Mouse (Mus musculus): ENCODE measurements around the gene Pam.
A peak's percentile ranks its signal among the peaks of the same experiment; 100 is the strongest.
"Not testable (repeated sequence)": the region's sequence is repeated elsewhere in the genome, so short reads cannot be mapped to it uniquely, and the experiment has no call there.

The Pam gene

DNA sequence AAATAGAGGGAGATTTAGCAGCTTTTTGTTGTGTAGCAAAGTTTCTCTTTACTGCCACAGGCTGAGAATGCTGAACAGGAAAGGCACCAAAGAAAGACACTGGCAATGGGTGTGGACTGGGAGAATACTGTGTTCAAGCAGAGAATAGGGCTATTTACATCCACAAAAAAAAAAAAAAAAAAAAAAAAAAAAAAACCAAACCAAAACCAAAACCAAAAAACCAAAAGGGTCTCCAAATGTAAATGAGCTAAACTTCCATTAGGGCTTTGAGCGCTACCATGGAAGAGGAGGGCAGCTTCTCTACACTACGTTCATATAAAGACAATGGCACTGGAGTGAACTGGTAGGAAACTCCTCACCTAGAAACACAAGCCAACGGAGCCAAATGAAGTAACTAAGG lies 274.2 kb downstream of the Pam start:
- no peak for DNase-seq

DNA sequence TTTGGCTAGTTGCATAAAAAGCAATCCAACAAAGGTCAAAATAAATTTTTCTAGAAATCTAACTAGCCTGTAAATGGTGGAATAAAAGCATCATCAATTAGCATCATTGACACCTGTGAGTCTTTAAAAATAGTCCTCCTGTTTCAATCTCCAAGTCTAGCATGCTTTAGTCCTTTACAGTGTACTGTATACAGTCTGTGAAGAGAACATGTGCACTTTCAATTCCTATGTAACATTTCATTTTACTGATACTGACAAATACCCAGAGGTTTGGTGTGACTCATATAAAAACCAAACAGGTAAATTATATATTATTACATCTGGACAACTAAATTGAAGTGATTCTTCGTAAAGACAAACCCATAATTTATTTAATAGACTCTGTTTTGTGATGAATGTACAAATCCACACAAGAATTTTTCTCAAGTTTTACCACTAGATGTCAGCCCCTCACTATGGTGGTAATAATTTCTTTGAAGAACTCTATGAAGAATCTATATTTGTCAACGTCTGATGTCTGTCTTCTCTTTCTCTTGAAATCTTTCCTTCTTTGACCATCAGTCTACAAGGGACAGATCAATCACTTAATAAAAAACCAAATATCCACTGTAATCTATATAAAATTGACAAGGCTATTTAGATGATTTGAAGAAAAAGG lies 286.1 kb downstream of the Pam start:
- DNase-seq = no peak

GRCm38 (mm10) chr1:97804520-97804919 lies 290.9 kb downstream of the Pam start:
- DNase-seq = no peak

DNA sequence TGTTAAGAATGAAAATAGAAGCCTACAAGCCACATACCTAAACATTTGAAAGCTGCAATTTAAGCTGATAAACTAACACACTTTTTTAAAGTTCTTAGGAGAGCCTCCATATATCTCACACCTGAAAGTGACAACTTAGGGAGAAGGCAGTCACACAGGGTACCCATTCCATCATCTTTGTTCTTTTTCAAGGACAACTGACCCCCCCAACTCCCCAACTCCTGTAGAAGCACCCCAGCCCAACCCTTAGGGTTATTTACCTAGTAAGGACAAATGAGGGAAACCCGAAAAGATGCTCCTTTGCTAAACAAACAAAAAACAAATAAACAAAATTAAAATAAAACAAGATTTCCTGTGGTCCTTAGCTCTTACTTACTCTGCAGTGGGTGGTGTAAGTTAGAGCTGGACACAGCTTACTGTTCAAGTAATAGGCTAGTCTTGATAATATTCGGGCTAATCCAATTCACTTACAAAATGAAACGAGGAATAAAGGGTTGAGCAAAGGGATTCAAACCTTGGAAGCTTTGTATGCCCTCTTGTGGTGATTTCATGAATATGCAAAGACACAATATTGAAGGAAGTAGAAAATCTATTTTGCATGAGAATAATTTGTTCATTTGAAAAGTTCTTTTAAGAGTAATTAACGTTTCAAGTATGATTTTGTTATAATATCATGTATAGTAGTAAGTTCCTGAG lies 293.1 kb downstream of the Pam start:
- no peak for DNase-seq

- DNase-seq = no peak
Observed at GRCm38 (mm10) chr1:97795936-97796335, 299.5 kb downstream of the Pam start.

- no peak for DNase-seq
Observed at GRCm38 (mm10) chr1:97794110-97794509, 301.3 kb downstream of the Pam start.

DNA sequence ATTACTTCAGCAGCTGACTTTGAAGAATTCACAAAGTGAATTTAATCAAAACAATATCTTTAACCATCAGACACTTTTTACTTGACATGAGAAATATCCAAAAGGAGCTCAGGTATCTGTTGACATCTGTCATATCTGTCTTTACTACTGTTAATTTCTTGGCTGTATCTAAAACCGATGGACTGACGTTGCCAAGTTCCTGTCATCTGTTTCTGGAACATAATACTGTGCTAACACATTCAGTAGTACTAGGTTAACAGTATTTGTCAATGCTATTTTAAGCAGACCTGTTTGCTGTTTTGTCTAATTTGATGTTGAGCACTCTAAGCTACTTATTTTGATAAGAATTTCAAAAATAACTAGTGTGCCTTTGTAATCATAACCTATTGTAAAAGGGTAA lies 307.0 kb downstream of the Pam start:
- DNase-seq = no peak

DNA sequence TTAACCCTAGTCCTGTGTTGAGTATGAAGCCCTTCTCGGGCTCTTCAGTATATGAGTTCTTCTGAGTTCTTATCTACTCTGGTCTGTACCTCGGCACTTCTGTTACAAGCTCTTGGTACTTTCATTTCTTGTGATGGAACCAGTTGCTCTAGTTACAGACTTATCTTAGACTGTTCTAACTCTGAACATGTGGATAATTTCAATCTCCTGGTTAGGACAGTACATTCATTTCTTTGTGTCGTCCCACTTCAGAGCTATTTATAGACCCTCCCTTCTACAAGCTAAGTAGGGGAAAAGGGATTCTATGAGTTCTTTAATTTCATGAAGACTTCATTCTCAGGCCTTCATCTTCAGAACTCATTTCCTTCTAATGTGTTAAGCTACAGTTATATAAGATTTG lies 307.8 kb downstream of the Pam start:
- no peak for DNase-seq

DNA sequence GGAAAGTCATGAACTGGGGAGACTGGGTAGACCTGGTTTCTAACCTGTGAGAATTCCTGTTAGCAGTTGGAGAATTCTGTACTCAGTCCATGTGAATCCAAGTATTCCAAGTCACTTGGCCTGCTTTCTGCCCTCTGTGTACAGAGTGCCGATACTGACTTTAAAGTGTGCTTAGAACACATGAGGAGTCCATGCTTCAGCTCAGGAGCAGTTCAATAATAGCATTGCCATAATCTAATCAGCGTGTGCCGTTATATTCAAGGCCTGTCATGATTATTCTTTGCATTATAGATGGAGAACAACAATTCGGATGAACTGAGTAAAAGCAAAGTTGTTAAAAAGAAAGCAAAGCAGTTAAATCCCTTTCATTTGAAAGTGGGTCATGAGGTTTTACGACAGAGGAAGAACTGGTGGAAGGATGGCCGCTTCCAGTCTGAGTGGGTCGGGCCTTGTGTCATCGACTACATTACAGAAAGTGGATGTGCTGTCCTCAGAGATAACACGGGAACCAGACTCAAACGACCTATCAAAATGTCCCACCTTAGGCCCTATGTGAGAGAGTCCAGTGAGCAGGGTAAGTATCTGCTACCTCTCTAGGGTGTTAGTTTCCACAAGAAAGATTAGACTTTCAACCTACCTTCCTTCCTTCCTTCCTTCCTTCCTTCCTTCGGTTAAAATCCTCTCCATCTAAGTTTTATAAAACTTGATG lies 309.6 kb downstream of the Pam start:
- DNase-seq = no peak

- DNase-seq = no peak
Observed at GRCm38 (mm10) chr1:97784928-97785327, 310.5 kb downstream of the Pam start.

DNA sequence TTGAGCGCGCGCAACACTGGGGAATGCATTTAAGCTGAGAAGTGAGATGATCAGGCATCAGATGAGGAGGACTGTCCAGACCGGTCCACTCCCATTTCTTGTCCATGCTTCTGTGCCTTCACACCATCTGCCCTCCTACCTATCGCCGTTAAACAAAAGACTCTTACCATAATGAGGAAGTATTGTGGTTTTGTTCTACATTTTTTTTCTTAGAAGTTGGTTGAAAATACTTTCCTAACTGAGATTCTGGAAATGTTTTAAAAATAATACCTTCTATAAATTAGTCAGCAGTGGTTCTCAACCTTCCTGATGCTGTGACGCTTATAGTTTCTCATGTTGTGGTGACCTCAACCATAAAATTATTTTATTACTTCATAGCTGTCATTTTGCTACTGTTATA lies 313.8 kb downstream of the Pam start:
- no peak for DNase-seq

DNA sequence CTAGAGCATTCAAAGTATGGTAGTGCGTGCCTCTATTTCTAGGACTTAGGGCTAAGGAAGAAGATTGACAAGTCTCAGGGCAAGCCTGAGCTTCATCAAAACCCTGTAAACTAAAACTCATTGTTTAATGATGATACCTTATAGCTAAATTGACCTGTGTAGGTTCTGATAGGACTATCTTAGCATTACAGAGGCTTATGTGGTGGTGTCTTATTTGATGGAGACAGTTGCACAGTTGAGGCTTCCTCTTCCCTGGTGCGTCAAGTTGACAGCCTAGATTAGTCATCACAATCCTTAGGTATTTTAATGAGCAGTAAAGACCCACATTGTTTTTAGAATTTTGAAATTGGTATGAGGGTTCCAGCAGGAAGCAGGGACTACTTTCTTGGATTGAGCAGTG lies 321.5 kb downstream of the Pam start:
- DNase-seq = no peak

GRCm38 (mm10) chr1:97773362-97773761 lies 322.1 kb downstream of the Pam start:
- no peak for DNase-seq

GRCm38 (mm10) chr1:97771727-97772126 lies 323.7 kb downstream of the Pam start:
- no peak for DNase-seq

- DNase-seq = no peak
Observed at GRCm38 (mm10) chr1:97771118-97771517, 324.3 kb downstream of the Pam start.

- DNase-seq = peak; percentile 88 to 90
Observed at GRCm38 (mm10) chr1:97769904-97770753, 325.3 kb downstream of the Pam start, which contains the start of the genes Gin1 and Ppip5k2. Gene Gin1, plus strand, starts transcription at chr1:97770172. Gene Ppip5k2, minus strand, starts transcription at chr1:97770411.

- peak in 1 of 2 experiments; percentile 25 for DNase-seq
Observed at GRCm38 (mm10) chr1:97769294-97769903, 326.0 kb downstream of the Pam start.

DNA sequence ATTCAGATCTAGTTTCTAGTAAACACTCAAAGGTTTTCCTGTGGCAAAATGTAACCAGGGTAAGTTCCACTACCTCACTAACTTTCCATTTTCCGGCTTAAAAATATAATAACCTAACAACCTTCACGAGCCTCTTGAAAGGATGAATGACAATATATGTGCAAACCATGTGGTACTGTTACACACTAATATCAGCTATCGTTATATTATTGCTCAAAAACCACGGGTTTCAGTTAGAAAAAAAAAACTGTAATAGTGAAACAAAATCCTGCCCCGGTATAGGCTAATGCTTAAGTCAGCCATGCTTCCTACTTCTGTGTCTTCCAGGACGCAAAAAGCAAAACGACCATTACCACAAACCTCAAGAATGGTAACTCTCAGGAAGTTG lies 326.5 kb downstream of the Pam start:
- no peak for DNase-seq

DNA sequence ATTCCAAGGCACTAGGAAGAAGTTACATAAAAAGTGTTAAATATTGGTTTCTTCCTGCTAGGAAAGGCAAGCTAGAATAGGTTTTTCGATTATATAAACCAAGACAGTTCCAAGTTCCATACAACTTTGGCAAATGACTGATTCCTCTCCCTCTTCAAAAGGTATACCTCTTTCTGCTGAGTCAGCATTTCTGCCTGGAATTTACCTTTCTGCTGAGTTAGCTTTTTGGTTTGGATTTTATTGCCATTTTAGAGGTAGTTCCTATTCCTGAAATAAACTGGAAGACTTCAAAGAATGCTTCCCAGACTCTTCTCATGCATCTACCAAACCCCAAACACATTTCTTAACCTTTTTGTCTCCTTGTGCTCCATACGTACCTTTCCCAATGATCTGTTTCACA lies 327.4 kb downstream of the Pam start:
- no peak for DNase-seq

GRCm38 (mm10) chr1:97765712-97766111 lies 329.7 kb downstream of the Pam start:
- DNase-seq = not testable (repeated sequence)

GRCm38 (mm10) chr1:97761477-97761876 lies 334.0 kb downstream of the Pam start:
- DNase-seq = no peak

DNA sequence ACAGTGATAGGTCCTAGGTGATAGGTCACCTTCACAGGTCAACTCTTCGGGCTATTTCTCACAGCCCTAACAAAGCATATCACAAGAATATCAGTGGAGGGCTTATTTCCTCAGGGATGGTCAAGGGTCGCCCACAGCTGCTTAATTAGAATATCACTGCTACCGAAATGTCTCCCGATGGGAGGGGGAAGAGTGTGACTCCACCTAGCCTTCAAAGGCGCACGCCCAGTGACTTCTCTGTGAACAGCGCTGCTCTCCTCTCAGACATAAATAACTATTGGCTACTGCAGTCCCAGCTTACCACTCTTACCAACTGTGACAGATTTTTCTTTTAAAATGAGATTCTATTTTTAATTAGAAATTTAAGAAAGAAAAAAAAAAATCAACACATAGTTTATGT lies 334.8 kb downstream of the Pam start:
- DNase-seq = no peak

- DNase-seq = no peak
Observed at GRCm38 (mm10) chr1:97759841-97760240, 335.6 kb downstream of the Pam start.

All from spleen, adult 18-20 months (tissue).